Mouse (Mus musculus): ENCODE measurements around the gene Kcnip4.

DNA sequence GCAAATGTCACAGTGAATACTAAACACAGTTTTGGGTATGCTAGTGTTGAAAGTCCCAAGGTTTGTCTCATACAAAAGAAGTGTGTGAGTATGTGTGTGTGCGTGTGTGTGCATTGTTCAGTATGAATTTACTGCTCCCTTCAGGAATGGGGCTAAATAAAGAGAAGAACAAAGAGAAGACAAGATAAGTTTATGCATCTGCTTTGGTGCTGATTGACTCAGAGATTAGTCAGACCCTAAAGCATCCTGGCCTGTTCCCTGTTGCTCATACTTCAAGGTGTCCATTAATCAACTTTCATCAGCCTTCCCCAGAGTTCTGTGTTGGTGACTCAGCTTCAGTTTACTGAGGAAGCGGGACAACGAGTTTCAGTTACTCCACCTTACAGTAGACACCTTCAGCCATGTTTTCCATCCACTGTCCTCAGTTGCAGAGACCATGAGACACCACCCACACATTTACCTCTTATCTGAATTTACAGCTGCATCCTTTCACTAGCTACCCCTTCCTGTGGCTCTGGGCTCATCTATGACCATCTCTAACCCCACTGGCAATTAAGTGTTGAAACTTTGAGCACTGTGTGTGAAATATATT lies 960.6 kb downstream of the Kcnip4 start:
- TF ChIP-seq CTCF (IDR thresholded peaks at IDR 0.05; ENCODE audit: extremely low read depth, insufficient read length, insufficient replicate concordance, low read depth, low read length) (no peak), POLR2A (IDR thresholded peaks at IDR 0.05; ENCODE audit: low read depth, low read length) (no peak)

Data from small intestine, adult 2 months (tissue).